Comparison of ENCODE assay signal across 8 mouse cellular contexts in genomic region chr7:126832036-126832598, GRCm38 (mm10). TPM values are rescaled to one million over a fixed set of nuclear protein-coding genes. Genes with fewer than 3 reads are reported as not detected.
A peak's percentile ranks its signal among the peaks of the same experiment; 100 is the strongest.
DNase-seq lines count a peak whose midpoint lies in the region; ATAC-seq lines count a peak whose summit lies in the region.

No protein-coding gene starts in this region.

- intact Hi-C loops in left cerebral cortex, postnatal 25 days (cut with DNase I): loop anchor here (10.0 kb wide), 1 partner anchor 353 kb away; no protein-coding TSS in a partner anchor

- H3K4me1 ChIP-seq in intestine, embryonic 16.5 days (ENCODE audit: control insufficient read depth, insufficient read depth, low read length): peaks cover 3% of the 10 kb centered on the region; the same call in 1 of the 2 replicates

- H3K27me3 ChIP-seq in intestine, embryonic 16.5 days (replicated peaks; ENCODE audit: control insufficient read depth, insufficient read depth, low read length): 0 out of 2 replicates have a peak, but pooled peaks cover 6% of the 10 kb centered on the region

- H3K36me3 ChIP-seq in intestine, embryonic 16.5 days (ENCODE audit: control insufficient read depth, insufficient read depth, low read length): no peaks in the 10 kb centered on the region

- ATAC-seq in granulocyte monocyte progenitor cell, adult 5-6 weeks (replicated peaks; ENCODE audit: poor library complexity, severe bottlenecking): peak; percentile 91
- ATAC-seq in intestine, embryonic 16.5 days: peak; percentile 91

- peak overlapping the region; percentile 56 for H3K4me2 ChIP-seq in intestine, embryonic 16.5 days (ENCODE audit: low read depth, low read length)

- 1% methylated on average over 21 of the region's 21 CpGs for WGBS in intestine, embryonic 16.5 days

- 0 out of 2 replicates have a peak overlapping the region, but pooled peaks have one; percentile 33 for H3K9ac ChIP-seq in intestine, embryonic 16.5 days (ENCODE audit: low read depth, low read length)

- no peak overlapping the region for H3K27ac ChIP-seq in intestine, embryonic 16.5 days (ENCODE audit: low read length)

- H3K4me3 ChIP-seq in intestine, embryonic 16.5 days (ENCODE audit: low read length): peak overlapping the region; percentile 35

- DNase-seq in urinary bladder, postnatal 14 days (ENCODE audit: low spot score): peak; percentile 81
- no peak for DNase-seq in urinary bladder, postnatal 10 days (ENCODE audit: low spot score)
- DNase-seq in embryo, embryonic 11.5 days (ENCODE audit: low read depth, low spot score): peak; percentile 64
- DNase-seq in left cerebral cortex, postnatal 25 days (ENCODE audit: low spot score in 2 of 2): peak; percentile 81 to 85
- DNase-seq in mesoderm, embryonic 11.5 days (ENCODE audit: low read depth, low spot score): peak; percentile 84
- DNase-seq in right cerebral cortex, postnatal 4 days: peak; percentile 82

- H3K9me3 ChIP-seq in intestine, embryonic 16.5 days (ENCODE audit: control insufficient read depth, low read length): 0 out of 2 replicates have a peak, but pooled peaks cover 2% of the 10 kb centered on the region

RNA-seq across cellular contexts. Expression of gene 4930451I11Rik, which starts 0.7 kb away (rescaled TPM):
- total RNA-seq in granulocyte monocyte progenitor cell, adult 5-6 weeks (2014; fragmentation: Nextera tagmentation): not detected in 2 replicates
- not detected in 2 replicates for total RNA-seq in granulocyte monocyte progenitor cell, adult 5-6 weeks (2017)
- not detected in 2 replicates for polyA plus RNA-seq in intestine, embryonic 16.5 days (2015; fragmentation: Nextera tagmentation; extraction: Ambion mirVana)
- total RNA-seq in left cerebral cortex, postnatal 25 days (2021): not detected

RNA-seq across cellular contexts. Expression of gene Doc2a, which starts 15.1 kb away (rescaled TPM):
- total RNA-seq in granulocyte monocyte progenitor cell, adult 5-6 weeks (2014; fragmentation: Nextera tagmentation): not detected in 2 replicates
- total RNA-seq in granulocyte monocyte progenitor cell, adult 5-6 weeks (2017): 0.15 TPM in 1 of 2 replicates, not detected in the other
- polyA plus RNA-seq in intestine, embryonic 16.5 days (2015; fragmentation: Nextera tagmentation; extraction: Ambion mirVana): 0.37 and 0.62 TPM in 2 replicates
- total RNA-seq in left cerebral cortex, postnatal 25 days (2021): 10 to 100 TPM; 47.8 to 57.6 TPM

RNA-seq across cellular contexts. Expression of gene Hirip3, which starts 29.7 kb away (rescaled TPM):
- 62.2 and 65.9 TPM in 2 replicates for total RNA-seq in granulocyte monocyte progenitor cell, adult 5-6 weeks (2014; fragmentation: Nextera tagmentation)
- 168 and 171 TPM in 2 replicates for total RNA-seq in granulocyte monocyte progenitor cell, adult 5-6 weeks (2017)
- polyA plus RNA-seq in intestine, embryonic 16.5 days (2015; fragmentation: Nextera tagmentation; extraction: Ambion mirVana): 18.3 and 24.8 TPM in 2 replicates
- total RNA-seq in left cerebral cortex, postnatal 25 days (2021): 10 to 100 TPM; 25.5 to 35.0 TPM

RNA-seq across cellular contexts. Expression of gene Ino80e, which starts 30.1 kb away (rescaled TPM):
- total RNA-seq in granulocyte monocyte progenitor cell, adult 5-6 weeks (2014; fragmentation: Nextera tagmentation): 89.0 and 100 TPM in 2 replicates
- total RNA-seq in granulocyte monocyte progenitor cell, adult 5-6 weeks (2017): 23.4 and 35.3 TPM in 2 replicates
- 62.3 and 64.0 TPM in 2 replicates for polyA plus RNA-seq in intestine, embryonic 16.5 days (2015; fragmentation: Nextera tagmentation; extraction: Ambion mirVana)
- total RNA-seq in left cerebral cortex, postnatal 25 days (2021): 10 to 100 TPM; 44.9 to 49.9 TPM

RNA-seq across cellular contexts. Expression of gene Fam57b, which starts 34.6 kb away (rescaled TPM):
- total RNA-seq in granulocyte monocyte progenitor cell, adult 5-6 weeks (2014; fragmentation: Nextera tagmentation): not detected in 2 replicates
- total RNA-seq in granulocyte monocyte progenitor cell, adult 5-6 weeks (2017): not detected in 2 replicates
- 1.0 and 1.4 TPM in 2 replicates for polyA plus RNA-seq in intestine, embryonic 16.5 days (2015; fragmentation: Nextera tagmentation; extraction: Ambion mirVana)
- total RNA-seq in left cerebral cortex, postnatal 25 days (2021): 10 to 100 TPM; 84.6 to 91.9 TPM

Comparison
In these comparisons a context has a peak if more than half of its experiments do, and no peak if none do; other contexts are left out.
1. RNA of gene Doc2a, which starts 15.1 kb away (total RNA-seq): 47.8 to 57.6 TPM in left cerebral cortex, postnatal 25 days; 0.15 TPM in granulocyte monocyte progenitor cell, adult 5-6 weeks; every median in the first group is over 10 times any median in the second.